Mouse (Mus musculus): ENCODE measurements around the gene Ap1m2.
"Not testable (repeated sequence)": the region's sequence is repeated elsewhere in the genome, so short reads cannot be mapped to it uniquely, and the experiment has no call there.

- not testable (repeated sequence) for TF ChIP-seq CTCF (IDR thresholded peaks at IDR 0.05; ENCODE audit: borderline replicate concordance, extremely low read depth, insufficient read depth, insufficient read length); POLR2A (IDR thresholded peaks at IDR 0.05; ENCODE audit: borderline replicate concordance, extremely low read depth, insufficient read depth, insufficient read length, poor library complexity, severe bottlenecking)
These were observed 42.5 kb downstream of the Ap1m2 start for GRCm38 (mm10) chr9:21269590-21269989.

All from brain, embryonic 14.5 days (tissue).